In the genomic region with DNA sequence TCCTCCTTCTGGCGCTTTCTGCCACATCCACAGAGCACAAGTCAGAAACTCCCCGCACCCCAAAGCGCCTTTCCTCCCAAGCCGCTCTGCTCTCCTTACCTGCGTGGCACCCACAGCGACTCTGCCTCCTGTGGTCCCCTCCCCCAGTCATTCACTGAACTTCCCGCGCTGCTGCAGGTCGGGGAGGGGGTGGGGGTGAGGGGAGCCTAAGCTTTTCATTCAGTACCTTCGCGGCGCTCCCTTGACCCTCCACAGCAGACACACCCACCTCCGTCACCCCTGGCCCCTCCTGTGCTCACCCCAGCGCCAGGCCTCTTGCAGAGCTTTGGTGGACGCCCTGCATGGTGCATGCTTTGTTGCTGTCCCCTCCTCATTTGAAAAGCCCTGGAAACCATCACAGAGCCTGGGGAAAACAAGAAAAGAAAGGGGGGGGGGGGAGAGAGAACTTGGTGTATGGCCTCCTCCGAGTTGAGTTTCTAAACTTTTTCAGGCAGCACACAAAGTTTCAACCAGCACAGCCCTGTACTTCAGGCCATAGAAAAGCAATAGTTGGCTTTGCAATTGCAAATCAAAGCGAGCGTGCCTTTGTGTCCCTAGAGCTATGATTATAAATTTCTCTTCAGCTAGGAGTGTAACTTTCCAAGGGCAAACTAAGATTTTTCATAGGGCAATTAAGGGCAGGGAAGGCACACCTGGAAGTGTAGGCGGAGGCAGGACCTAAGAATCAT, we compare ENCODE assay signal across 8 mouse cellular contexts. TPM values are rescaled to one million over a fixed set of nuclear protein-coding genes. Genes with fewer than 3 reads are reported as not detected.
DNase-seq lines count a peak whose midpoint lies in the region; ATAC-seq and TF ChIP-seq lines count a peak whose summit lies in the region.

A gene (minus strand): TSS at position 268 of the 728 bp plus-strand sequence.

- DNase-seq in heart, adult 11 months: peak; percentile 94
- no peak for DNase-seq in heart, adult 9 months (ENCODE audit: low spot score in 2 of 2)
- peak; percentile 77 for DNase-seq in embryo, embryonic 9.5 days (ENCODE audit: extremely low spot score)
- peak; percentile 31 to 41 for DNase-seq in heart, postnatal 10 days
- DNase-seq in right cerebral cortex, postnatal 10 days (ENCODE audit: low spot score in 2 of 2): no peak

- TF ChIP-seq EP300 in ES-Bruce4 (IDR thresholded peaks at IDR 0.05; ENCODE audit: insufficient read depth, low read depth, low read length): 0 out of 2 replicates have a peak, but pooled peaks have one; percentile 20

- 4% methylated on average over 19 of the region's 19 CpGs for WGBS in limb, embryonic 15.5 days
- WGBS in stomach, embryonic 15.5 days: 8% methylated on average over 19 of the region's 19 CpGs

- no peaks in the 10 kb centered on the region for H3K4me1 ChIP-seq in ES-Bruce4 (ENCODE audit: control insufficient read depth, insufficient read depth, low read length)
- peaks cover 27% of the 10 kb centered on the region for H3K4me1 ChIP-seq in limb, embryonic 15.5 days
- H3K4me1 ChIP-seq in stomach, embryonic 15.5 days: no peaks in the 10 kb centered on the region; the same call in 1 of the 2 replicates

- peak within 1 kb of the TSS; percentile 77 for H3K4me2 ChIP-seq in limb, embryonic 15.5 days
- peak within 1 kb of the TSS; percentile 92 for H3K4me2 ChIP-seq in stomach, embryonic 15.5 days

- H3K36me3 ChIP-seq in ES-Bruce4 (ENCODE audit: control insufficient read depth, insufficient read depth, low read length, poor library complexity, severe bottlenecking): no peaks in the 10 kb centered on the region
- H3K36me3 ChIP-seq in limb, embryonic 15.5 days: no peaks in the 10 kb centered on the region
- H3K36me3 ChIP-seq in stomach, embryonic 15.5 days: no peaks in the 10 kb centered on the region

- TF ChIP-seq POLR2A in ES-Bruce4 (IDR thresholded peaks at IDR 0.05; ENCODE audit: insufficient read depth, low read length): no peak

- TF ChIP-seq CTCF in ES-Bruce4 (IDR thresholded peaks at IDR 0.05; ENCODE audit: low read depth, low read length): no peak

- H3K4me3 ChIP-seq in ES-Bruce4 (ENCODE audit: low read depth, low read length): peak within 1 kb of the TSS; percentile 80
- H3K4me3 ChIP-seq in limb, embryonic 15.5 days: peak within 1 kb of the TSS; percentile 58
- H3K4me3 ChIP-seq in stomach, embryonic 15.5 days (replicated peaks): peak within 1 kb of the TSS; percentile 75

- H3K9ac ChIP-seq in ES-Bruce4 (ENCODE audit: low read depth, poor library complexity, severe bottlenecking): peak within 1 kb of the TSS; percentile 67
- peak within 1 kb of the TSS; percentile 65 for H3K9ac ChIP-seq in limb, embryonic 15.5 days
- H3K9ac ChIP-seq in stomach, embryonic 15.5 days: peak within 1 kb of the TSS; percentile 77

- no peak within 1 kb of the TSS; the same call in 1 of the 2 replicates for H3K27ac ChIP-seq in ES-Bruce4 (ENCODE audit: insufficient read depth, low read length)
- H3K27ac ChIP-seq in limb, embryonic 15.5 days: peak within 1 kb of the TSS; percentile 91
- peak within 1 kb of the TSS; percentile 94 for H3K27ac ChIP-seq in stomach, embryonic 15.5 days

- no peaks in the 10 kb centered on the region for H3K9me3 ChIP-seq in ES-Bruce4 (replicated peaks; ENCODE audit: control insufficient read depth, insufficient read depth, low read length, poor library complexity, severe bottlenecking)
- no peaks in the 10 kb centered on the region for H3K9me3 ChIP-seq in limb, embryonic 15.5 days
- H3K9me3 ChIP-seq in stomach, embryonic 15.5 days: no peaks in the 10 kb centered on the region

- no peaks in the 10 kb centered on the region for H3K27me3 ChIP-seq in ES-Bruce4 (ENCODE audit: control insufficient read depth, insufficient read depth, low read length, poor library complexity, severe bottlenecking)
- no peaks in the 10 kb centered on the region for H3K27me3 ChIP-seq in limb, embryonic 15.5 days
- H3K27me3 ChIP-seq in stomach, embryonic 15.5 days (replicated peaks): no peaks in the 10 kb centered on the region

- intact Hi-C loops in heart, postnatal 10 days (cut with DNase I): loop anchor here (2.0 to 10.0 kb wide), 3 partner anchors 109 to 289 kb away; no protein-coding TSS in a partner anchor

- ATAC-seq in limb, embryonic 15.5 days (ENCODE audit: insufficient number of reproducible peaks, low FRiP score, low TSS enrichment, low read depth): peak; percentile 45
- peak; percentile 64 for ATAC-seq in stomach, embryonic 15.5 days (ENCODE audit: insufficient read depth, low FRiP score, low read depth)

RNA-seq across cellular contexts. Expression of the gene that starts here (rescaled TPM):
- 6.0 and 7.6 TPM in 2 replicates for polyA plus RNA-seq in ES-Bruce4 (2011; ENCODE audit: insufficient read depth, insufficient read length, low read depth, missing spikeins)
- total RNA-seq in heart, postnatal 10 days (2021): 10 to 100 TPM; 20.6 to 25.3 TPM
- polyA plus RNA-seq in limb, embryonic 15.5 days (2015; fragmentation: Nextera tagmentation; extraction: Ambion mirVana): 150 and 151 TPM in 2 replicates
- polyA plus RNA-seq in stomach, embryonic 15.5 days (2015; fragmentation: Nextera tagmentation; extraction: Ambion mirVana): 66.6 and 68.7 TPM in 2 replicates

Comparison
In these comparisons a context has a peak if more than half of its experiments do, and no peak if none do; other contexts are left out.
1. DNase-seq: peak in heart, adult 11 months (single experiment), embryo, embryonic 9.5 days (single experiment) and heart, postnatal 10 days (2 of 2); none in heart, adult 9 months (0 of 2) and right cerebral cortex, postnatal 10 days (0 of 2).
2. Peak in every context shown above with its lines, with median percentiles within 50 percentile points of each other: H3K4me3 ChIP-seq and H3K9ac ChIP-seq.